Mouse (Mus musculus): ENCODE data around the gene Skint2. TPM values are rescaled to one million over a fixed set of nuclear protein-coding genes. Genes with fewer than 3 reads are reported as not detected.

The Skint2 gene
- not detected in 2 replicates for polyA plus RNA-seq (2012; rRNA removed)

DNA sequence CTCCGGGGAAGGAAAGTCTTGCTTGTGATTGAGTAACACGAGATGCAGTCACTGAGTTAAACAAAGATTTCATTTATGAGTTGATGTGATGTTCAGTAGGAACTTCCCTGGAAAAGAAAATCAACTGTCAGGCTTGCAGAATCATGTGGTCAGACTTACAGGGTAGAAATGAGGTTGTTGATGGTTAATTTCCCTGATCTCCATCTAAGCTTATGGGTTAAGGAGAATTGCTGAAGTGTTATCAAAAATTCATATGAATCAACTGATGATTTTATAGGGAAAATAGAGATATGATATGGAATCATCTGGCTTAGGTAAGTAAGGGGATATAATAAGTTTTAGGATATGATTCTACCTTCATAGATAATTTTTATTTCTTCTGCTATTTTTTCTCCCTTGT lies at the start of gene Skint2:
Skint2 (plus strand) TSS at position 301 of the 400 bp plus-strand sequence.

Other genes with a start within 250 kb of the Skint2 start
- not detected in 2 replicates for gene Skint9, start 123.2 kb upstream of the Skint2 start, polyA plus RNA-seq (2012; rRNA removed)
- gene Skint10, start 217.7 kb downstream of the Skint2 start, polyA plus RNA-seq (2012; rRNA removed) = not detected in 2 replicates